Mouse (Mus musculus) urinary bladder, postnatal 4 days (tissue): Measurements from ENCODE around the gene Sh3pxd2b.

Source experiments
- DNase-seq, 2 experiments: peaks; one replicate each; pipeline ENCODE4 v3.0.0; 2021 to 2022; ENCODE audit warnings: low spot score in 2 of 2

Sh3pxd2b gene

GRCm38 (mm10) chr11:32347607-32348432, at the start of gene Sh3pxd2b:
Sh3pxd2b (plus strand) TSS chr11:32347820.
- DNase-seq = peak; percentile 70 to 82

GRCm38 (mm10) chr11:32297866-32298531, 49.6 kb upstream of the Sh3pxd2b start:
- no peak for DNase-seq

- DNase-seq = no peak
Measured at GRCm38 (mm10) chr11:32298532-32298918, 49.1 kb upstream of the Sh3pxd2b start.

GRCm38 (mm10) chr11:32299865-32300264, 47.8 kb upstream of the Sh3pxd2b start, which contains the start of gene Hbq1a:
Hbq1a (plus strand) TSS chr11:32300069.
- DNase-seq = peak in 1 of 2 experiments; percentile 32

- DNase-seq = no peak
Measured at GRCm38 (mm10) chr11:32300279-32301267, 47.0 kb upstream of the Sh3pxd2b start.

- no peak for DNase-seq
Measured at GRCm38 (mm10) chr11:32301506-32301905, 46.1 kb upstream of the Sh3pxd2b start.

- DNase-seq = no peak
Measured at GRCm38 (mm10) chr11:32302824-32303419, 44.7 kb upstream of the Sh3pxd2b start.

- no peak for DNase-seq
Measured at GRCm38 (mm10) chr11:32303455-32303854, 44.2 kb upstream of the Sh3pxd2b start.

GRCm38 (mm10) chr11:32307006-32307405, 40.6 kb upstream of the Sh3pxd2b start:
- DNase-seq = no peak

- no peak for DNase-seq
Measured at GRCm38 (mm10) chr11:32309446-32309845, 38.2 kb upstream of the Sh3pxd2b start.

GRCm38 (mm10) chr11:32309928-32310327, 37.7 kb upstream of the Sh3pxd2b start:
- DNase-seq = no peak

- no peak for DNase-seq
Measured at GRCm38 (mm10) chr11:32316009-32316408, 31.6 kb upstream of the Sh3pxd2b start.

- DNase-seq = no peak
Measured at GRCm38 (mm10) chr11:32320507-32321195, 27.0 kb upstream of the Sh3pxd2b start.

- peak; percentile 47 to 72 for DNase-seq
Measured at GRCm38 (mm10) chr11:32321196-32321565, 26.4 kb upstream of the Sh3pxd2b start.

GRCm38 (mm10) chr11:32324609-32325008, 23.0 kb upstream of the Sh3pxd2b start:
- DNase-seq = peak; percentile 67 to 86

- DNase-seq = no peak
Measured at GRCm38 (mm10) chr11:32331075-32331474, 16.5 kb upstream of the Sh3pxd2b start.

GRCm38 (mm10) chr11:32331861-32332260, 15.8 kb upstream of the Sh3pxd2b start:
- DNase-seq = no peak

GRCm38 (mm10) chr11:32333235-32333634, 14.4 kb upstream of the Sh3pxd2b start:
- no peak for DNase-seq

GRCm38 (mm10) chr11:32336435-32336907, 11.1 kb upstream of the Sh3pxd2b start:
- DNase-seq = no peak

- DNase-seq = no peak
Measured at GRCm38 (mm10) chr11:32339131-32339531, 8.5 kb upstream of the Sh3pxd2b start.
